Mouse (Mus musculus) limb, embryonic 11.5 days (tissue): ENCODE data around the gene Mrpl58. TPM values are rescaled to one million over a fixed set of nuclear protein-coding genes. Genes with fewer than 3 reads are reported as not detected.

Source experiments
- ATAC-seq: fragments of 200-750 bp; cut with Nextera tagmentation; 2 replicates; pipeline ENCODE4 v1.8.0; 2017; ENCODE audit warnings: low read depth; ENCODE audit not compliant: insufficient number of reproducible peaks, low FRiP score, low TSS enrichment
- DNase-seq: peaks from one replicate; pipeline ENCODE4 v3.0.0-alpha.2; 2015; ENCODE audit warnings: low spot score
- H3K27ac ChIP-seq: fragments of 300-500 bp; sonication (generic); replicated peaks from 2 replicates; pipeline ENCODE4 v1.5.1; 2014; ENCODE audit warnings: low read depth, mild to moderate bottlenecking, low read length
- H3K27me3 ChIP-seq: fragments of 300-500 bp; sonication (generic); 2 replicates; pipeline ENCODE4 v1.6.1; 2014; ENCODE audit warnings: mild to moderate bottlenecking, low read length, mixed read lengths; ENCODE audit not compliant: control insufficient read depth, insufficient read depth
- H3K36me3 ChIP-seq: fragments of 300-500 bp; sonication (generic); 2 replicates; pipeline ENCODE4 v1.6.1; 2014; ENCODE audit warnings: mild to moderate bottlenecking, low read length, moderate library complexity, mixed read lengths; ENCODE audit not compliant: control insufficient read depth, insufficient read depth
- H3K4me1 ChIP-seq: fragments of 300-500 bp; sonication (generic); 2 replicates; pipeline ENCODE4 v1.6.1; 2014; ENCODE audit warnings: low read length, mixed read lengths; ENCODE audit not compliant: control insufficient read depth, insufficient read depth
- H3K4me2 ChIP-seq: fragments of 300-500 bp; sonication (generic); 2 replicates; pipeline ENCODE4 v1.6.1; 2014; ENCODE audit warnings: low read depth, mild to moderate bottlenecking, moderate library complexity; ENCODE audit not compliant: severe bottlenecking
- H3K4me3 ChIP-seq: fragments of 300-500 bp; sonication (generic); 2 replicates; pipeline ENCODE4 v1.5.1; 2014; ENCODE audit warnings: low read depth, low read length
- H3K9ac ChIP-seq: fragments of 300-500 bp; sonication (generic); 2 replicates; pipeline ENCODE4 v1.6.1; 2014; ENCODE audit warnings: mild to moderate bottlenecking, low read length
- H3K9me3 ChIP-seq: fragments of 300-500 bp; sonication (generic); 2 replicates; pipeline ENCODE4 v1.6.1; 2016; ENCODE audit warnings: low read length; ENCODE audit not compliant: control insufficient read depth
- WGBS: fragments of 180-500 bp; shearing (Covaris S2); extraction: QIAGEN DNeasy Blood & Tissue Kit; methylation state at CpG from one replicate; pipeline ENCODE4 v1.1.7; 2014; 5-methylcytosine and 5-hydroxymethylcytosine counted together
- polyA plus RNA-seq: library from polyadenylated mRNA; unstranded; fragments of >200 nt; fragmentation: Nextera tagmentation; extraction: Ambion mirVana; gene quantifications from 2 replicates; pipeline ENCODE4 v1.2.1, GENCODE M21; 2014

Gene Mrpl58
- polyA plus RNA-seq, 1 experiment from 2014 or later = 187 TPM

DNA sequence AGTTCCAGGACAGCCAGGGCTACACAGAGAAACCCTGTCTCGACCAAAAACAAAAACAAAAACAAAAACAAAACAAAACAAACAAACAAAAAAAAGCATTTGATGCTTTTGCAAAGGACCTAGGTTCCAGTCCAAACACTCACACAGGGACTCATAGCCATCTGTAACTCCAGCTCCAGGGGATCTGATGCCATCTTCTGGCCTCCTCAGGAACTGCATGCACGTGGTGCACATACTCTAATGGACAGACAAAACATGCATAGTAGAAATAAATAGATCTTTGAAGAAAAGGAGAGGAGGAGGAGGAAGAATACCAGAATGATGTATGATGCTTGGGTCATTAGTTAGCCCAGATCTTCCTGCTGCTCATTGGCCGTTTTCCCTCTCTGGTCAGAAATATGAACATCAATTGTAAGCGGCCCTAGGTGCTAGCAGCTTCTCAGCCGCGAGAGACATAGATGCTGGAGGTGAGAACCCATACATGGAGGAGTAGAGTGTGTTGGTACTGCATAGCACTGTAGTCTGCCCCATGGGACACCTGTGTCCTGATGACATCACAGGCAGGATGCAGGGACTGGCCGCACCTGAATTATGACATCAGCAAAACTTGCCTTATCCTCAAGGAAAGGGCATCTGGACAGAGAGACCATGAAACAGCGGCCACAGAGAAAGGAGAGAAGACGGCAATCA, 36.5 kb downstream of the Mrpl58 start, which contains the start of gene Trim80:
Trim80 (plus strand) TSS at position 640 of the 690 bp plus-strand sequence.
- H3K9me3 ChIP-seq = no peaks in the 10 kb centered on the region
- no peak within 1 kb of the TSS for H3K9ac ChIP-seq
- no peak within 1 kb of the TSS for H3K4me3 ChIP-seq
- no peaks in the 10 kb centered on the region for H3K36me3 ChIP-seq
- ATAC-seq (no peak), DNase-seq (no peak)
- WGBS = 96% methylated on average over 9 of the region's 9 CpGs
- peaks cover 8% of the 10 kb centered on the region for H3K4me1 ChIP-seq
- H3K27me3 ChIP-seq = no peaks in the 10 kb centered on the region
- 0 out of 2 replicates have a peak within 1 kb of the TSS, but pooled peaks have one; percentile 10 for H3K4me2 ChIP-seq
- no peak within 1 kb of the TSS for H3K27ac ChIP-seq

DNA sequence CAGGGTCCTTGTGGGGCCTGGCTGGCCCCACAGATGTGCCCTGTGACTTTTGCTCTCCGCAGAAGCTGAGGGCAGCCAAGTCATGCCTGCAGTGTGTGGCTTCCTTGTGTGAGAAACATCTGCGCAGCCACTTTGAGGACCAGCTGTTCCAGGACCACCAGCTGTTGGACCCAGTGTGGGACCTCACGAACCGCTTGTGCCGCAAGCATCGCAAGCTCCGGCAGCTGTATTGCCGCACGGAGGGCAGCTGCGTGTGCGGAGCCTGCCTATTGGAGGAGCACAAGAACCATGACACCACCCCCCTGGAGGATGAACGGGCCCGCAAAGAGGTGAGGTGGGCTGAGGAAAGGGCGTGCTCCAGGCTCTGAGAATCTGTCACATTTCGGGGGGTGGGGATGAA, 37.9 kb downstream of the Mrpl58 start:
- ATAC-seq (no peak), DNase-seq (peak; percentile 37)
- peaks cover under 1% of the 10 kb centered on the region for H3K4me1 ChIP-seq
- no peak overlapping the region for H3K9ac ChIP-seq
- WGBS = 39% methylated on average over 15 of the region's 15 CpGs
- no peaks in the 10 kb centered on the region for H3K9me3 ChIP-seq
- no peaks in the 10 kb centered on the region for H3K27me3 ChIP-seq
- no peaks in the 10 kb centered on the region for H3K36me3 ChIP-seq
- no peak overlapping the region for H3K27ac ChIP-seq
- 0 out of 2 replicates have a peak overlapping the region, but pooled peaks have one; percentile 10 for H3K4me2 ChIP-seq
- no peak overlapping the region for H3K4me3 ChIP-seq

DNA sequence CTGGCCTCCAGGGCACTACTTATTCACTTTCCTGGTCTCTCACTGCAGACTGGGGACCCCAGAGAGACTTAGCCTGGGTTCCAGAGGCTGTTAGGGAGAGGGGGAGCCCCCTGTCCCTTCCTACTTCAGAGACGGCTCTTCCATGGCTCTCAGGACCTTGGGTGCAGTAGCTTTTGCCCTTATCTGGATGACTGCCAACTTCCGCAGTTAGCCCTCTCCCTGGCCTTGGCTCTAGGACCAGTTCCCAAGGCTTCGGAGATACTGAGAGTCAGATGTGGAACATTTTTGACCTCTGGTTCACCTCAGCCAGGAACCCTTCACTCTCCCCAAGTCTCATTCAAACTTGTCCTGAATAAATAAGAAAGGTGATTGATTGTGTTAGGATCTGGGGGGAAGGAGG, 43.4 kb downstream of the Mrpl58 start:
- WGBS = 75% methylated on average over 3 of the region's 3 CpGs
- Histone ChIP-seq H3K9me3 (no peaks in the 10 kb centered on the region), H3K9ac (no peak overlapping the region), H3K4me3 (no peak overlapping the region), H3K36me3 (no peaks in the 10 kb centered on the region), H3K27ac (no peak overlapping the region), H3K4me2 (no peak overlapping the region), H3K27me3 (no peaks in the 10 kb centered on the region), H3K4me1 (0 out of 2 replicates have a peak, but pooled peaks cover 2% of the 10 kb centered on the region)
- no peak for ATAC-seq
- DNase-seq = no peak

GRCm38 (mm10) chr11:115447321-115447885, 43.9 kb downstream of the Mrpl58 start:
- no peaks in the 10 kb centered on the region for H3K27me3 ChIP-seq
- no peaks in the 10 kb centered on the region for H3K9me3 ChIP-seq
- H3K4me1 ChIP-seq = 0 out of 2 replicates have a peak, but pooled peaks cover 2% of the 10 kb centered on the region
- DNase-seq (no peak), ATAC-seq (no peak)
- H3K27ac ChIP-seq = no peak overlapping the region
- 88% methylated on average over 11 of the region's 11 CpGs for WGBS
- no peak overlapping the region for H3K9ac ChIP-seq
- no peaks in the 10 kb centered on the region for H3K36me3 ChIP-seq
- no peak overlapping the region for H3K4me2 ChIP-seq
- H3K4me3 ChIP-seq = no peak overlapping the region

GRCm38 (mm10) chr11:115448075-115448474, 44.5 kb downstream of the Mrpl58 start:
- no peaks in the 10 kb centered on the region for H3K36me3 ChIP-seq
- no peak overlapping the region for H3K27ac ChIP-seq
- 85% methylated on average over 16 of the region's 16 CpGs for WGBS
- H3K9me3 ChIP-seq = no peaks in the 10 kb centered on the region
- no peak overlapping the region for H3K4me3 ChIP-seq
- DNase-seq = no peak
- no peak for ATAC-seq
- H3K9ac ChIP-seq = no peak overlapping the region
- 0 out of 2 replicates have a peak, but pooled peaks cover 2% of the 10 kb centered on the region for H3K4me1 ChIP-seq
- H3K4me2 ChIP-seq = no peak overlapping the region
- no peaks in the 10 kb centered on the region for H3K27me3 ChIP-seq

GRCm38 (mm10) chr11:115448998-115449397, 45.4 kb downstream of the Mrpl58 start:
- Histone ChIP-seq H3K36me3 (no peaks in the 10 kb centered on the region), H3K9me3 (no peaks in the 10 kb centered on the region), H3K4me2 (no peak overlapping the region), H3K9ac (no peak overlapping the region), H3K27me3 (no peaks in the 10 kb centered on the region), H3K4me1 (0 out of 2 replicates have a peak, but pooled peaks cover 2% of the 10 kb centered on the region), H3K27ac (no peak overlapping the region), H3K4me3 (no peak overlapping the region)
- ATAC-seq (no peak), DNase-seq (no peak)
- WGBS = 35% methylated on average over 7 of the region's 7 CpGs

GRCm38 (mm10) chr11:115450176-115450575, 46.6 kb downstream of the Mrpl58 start:
- Histone ChIP-seq H3K4me1 (0 out of 2 replicates have a peak, but pooled peaks cover 2% of the 10 kb centered on the region), H3K36me3 (no peaks in the 10 kb centered on the region), H3K9me3 (no peaks in the 10 kb centered on the region), H3K9ac (no peak overlapping the region), H3K4me2 (no peak overlapping the region), H3K27me3 (no peaks in the 10 kb centered on the region), H3K27ac (no peak overlapping the region), H3K4me3 (no peak overlapping the region)
- WGBS = 91% methylated on average over 7 of the region's 7 CpGs
- DNase-seq = no peak
- ATAC-seq = no peak

- no peak for ATAC-seq
- Histone ChIP-seq H3K9ac (no peak overlapping the region), H3K4me2 (no peak overlapping the region), H3K27me3 (no peaks in the 10 kb centered on the region), H3K9me3 (no peaks in the 10 kb centered on the region), H3K4me3 (no peak overlapping the region), H3K4me1 (0 out of 2 replicates have a peak, but pooled peaks cover 2% of the 10 kb centered on the region), H3K27ac (no peak overlapping the region), H3K36me3 (no peaks in the 10 kb centered on the region)
- no peak for DNase-seq
- 78% methylated on average over 8 of the region's 8 CpGs for WGBS
These were observed 48.3 kb downstream of the Mrpl58 start for GRCm38 (mm10) chr11:115451781-115452241.
